Mouse (Mus musculus): ENCODE results near the gene Prkag3.

DNA sequence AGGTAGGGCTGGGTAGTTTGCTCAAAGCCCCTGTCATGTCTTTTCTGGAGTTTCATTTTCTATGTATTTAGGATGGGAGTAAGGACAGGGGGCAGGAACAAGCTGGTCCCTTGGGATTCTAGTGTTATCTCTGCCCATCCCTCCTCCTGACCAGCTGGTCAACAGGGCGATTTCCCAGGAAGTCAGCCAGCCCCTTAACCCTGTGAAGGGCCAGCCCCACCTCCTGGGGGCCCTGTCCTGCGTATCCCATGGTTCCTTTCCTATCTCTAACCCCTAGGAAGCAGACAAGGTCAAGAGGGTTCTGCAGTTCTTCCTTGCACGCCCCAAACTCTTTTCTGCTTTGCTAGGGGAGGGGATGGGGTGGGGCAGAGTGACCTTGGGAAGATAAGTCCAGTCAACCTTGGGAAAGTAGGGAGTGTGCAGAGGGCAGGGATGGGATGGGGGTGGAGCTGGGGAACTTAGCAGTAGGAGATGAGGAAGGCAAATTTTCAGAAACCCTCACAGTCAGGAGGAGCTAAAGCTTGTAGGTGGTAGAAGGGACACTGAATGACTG, 30.0 kb upstream of the Prkag3 start:
- TF ChIP-seq POLR2A (IDR thresholded peaks at IDR 0.05; ENCODE audit: insufficient read length, low read depth) (no peak), POLR2AphosphoS2 (IDR thresholded peaks at IDR 0.05; ENCODE audit: insufficient read length, low read depth) (no peak), CEBPB (IDR thresholded peaks at IDR 0.05; ENCODE audit: insufficient read depth, poor library complexity, severe bottlenecking) (no peak), MYOD1 (IDR thresholded peaks at IDR 0.05; ENCODE audit: control insufficient read depth in 1 of 3, insufficient read length in 2 of 3, low read depth in 2 of 3) (no peak), MYOG (IDR thresholded peaks at IDR 0.05; ENCODE audit: control insufficient read depth in 1 of 3, insufficient read depth in 1 of 3, insufficient read length in 2 of 3, low read depth in 2 of 3) (no peak), USF1 (IDR thresholded peaks at IDR 0.05; ENCODE audit: low read depth) (no peak), E2F4 (IDR thresholded peaks at IDR 0.05; ENCODE audit: insufficient read depth) (no peak), REST (IDR thresholded peaks at IDR 0.05; ENCODE audit: insufficient read depth, insufficient read length) (no peak)
